Mouse (Mus musculus) MEL (cell line): Measurements from ENCODE around the gene Ifi35. TPM values are rescaled to one million over a fixed set of nuclear protein-coding genes. Genes with fewer than 3 reads are reported as not detected.

Experiments used
- DNase-seq: peaks from one replicate; pipeline ENCODE4 v3.0.0; 2011; ENCODE audit warnings: low read depth, low spot score
- H3K27ac ChIP-seq: 2 replicates; pipeline ENCODE4 v1.5.1; 2012; ENCODE audit warnings: low read depth, mild to moderate bottlenecking, control low read depth, low read length, moderate library complexity; ENCODE audit not compliant: control insufficient read depth
- H3K27me3 ChIP-seq, 2 experiments: fragments of 150-350 bp in 1 of 2; sonication (generic) in 1 of 2; 2 replicates each; pipeline ENCODE4 v1.6.1; 2012; ENCODE audit warnings: low read length in 2 of 2, mild to moderate bottlenecking in 2 of 2, improper control_type of control experiment in 1 of 2, moderate library complexity in 1 of 2; ENCODE audit not compliant: insufficient read depth in 2 of 2, control insufficient read depth in 1 of 2
- H3K36me3 ChIP-seq, 2 experiments: 2 replicates each; pipeline ENCODE4 v1.6.1; 2012 to 2014; ENCODE audit warnings: low read length in 2 of 2, improper control_type of control experiment in 1 of 2, inconsistent platforms in 1 of 2, mild to moderate bottlenecking in 1 of 2; ENCODE audit not compliant: insufficient read depth in 2 of 2, control insufficient read depth in 1 of 2
- H3K4me1 ChIP-seq, 2 experiments: fragments of 150-350 bp in 1 of 2; sonication (generic) in 1 of 2; 2 replicates each; pipeline ENCODE4 v1.6.1; 2012; ENCODE audit warnings: low read length in 2 of 2, improper control_type of control experiment in 1 of 2, mild to moderate bottlenecking in 1 of 2; ENCODE audit not compliant: insufficient read depth in 2 of 2, control insufficient read depth in 1 of 2
- H3K4me3 ChIP-seq, 2 experiments: fragments of 150-350 bp in 1 of 2; sonication (generic) in 1 of 2; 2 replicates each; pipeline ENCODE4 v1.5.1; 2012; ENCODE audit warnings: low read depth in 2 of 2, low read length in 2 of 2, mild to moderate bottlenecking in 2 of 2, moderate library complexity in 2 of 2, control low read depth in 1 of 2, improper control_type of control experiment in 1 of 2; ENCODE audit not compliant: control insufficient read depth in 1 of 2, insufficient read depth in 1 of 2
- H3K79me2 ChIP-seq: 2 replicates; pipeline ENCODE4 v1.6.1; 2012; ENCODE audit warnings: mild to moderate bottlenecking, low read length, moderate library complexity; ENCODE audit not compliant: control insufficient read depth, poor library complexity, insufficient read depth
- H3K9ac ChIP-seq: 2 replicates; pipeline ENCODE4 v1.6.1; 2012; ENCODE audit warnings: low read depth, mild to moderate bottlenecking, control low read depth, low read length, moderate library complexity; ENCODE audit not compliant: control insufficient read depth, poor library complexity, severe bottlenecking
- H3K9me3 ChIP-seq: fragments of 150-350 bp; sonication (generic); replicated peaks from 2 replicates; pipeline ENCODE4 v1.6.1; 2012; ENCODE audit warnings: mild to moderate bottlenecking, low read length, improper control_type of control experiment, moderate library complexity; ENCODE audit not compliant: insufficient read depth
- BHLHE40 ChIP-seq: IDR thresholded peaks from 2 replicates; pipeline ENCODE4 v1.6.1; 2012; ENCODE audit warnings: low read depth, mild to moderate bottlenecking, inconsistent platforms, low read length, improper control_type of control experiment, borderline replicate concordance
- CHD1 ChIP-seq: IDR thresholded peaks from 2 replicates; pipeline ENCODE4 v1.6.1; 2012; ENCODE audit warnings: low read depth, mild to moderate bottlenecking, inconsistent platforms, low read length, improper control_type of control experiment
- CHD2 ChIP-seq: IDR thresholded peaks from 2 replicates; pipeline ENCODE4 v1.6.1; 2011; ENCODE audit warnings: low read length, improper control_type of control experiment
- CTCF ChIP-seq, 3 experiments: IDR thresholded peaks in 2 of 3; conservative IDR thresholded peaks in 1 of 3; 2 replicates each; pipeline ENCODE4 v1.5.1; 2011 to 2012; ENCODE audit warnings: low read length in 3 of 3, low read depth in 2 of 3, mild to moderate bottlenecking in 2 of 3, improper control_type of control experiment in 1 of 3, inconsistent platforms in 1 of 3, mixed read lengths in 1 of 3, moderate library complexity in 1 of 3; ENCODE audit not compliant: control insufficient read depth in 1 of 3, insufficient read depth in 1 of 3, poor library complexity in 1 of 3, severe bottlenecking in 1 of 3
- ELF1 ChIP-seq: IDR thresholded peaks from 2 replicates; pipeline ENCODE4 v1.6.1; 2014; ENCODE audit warnings: low read depth, mild to moderate bottlenecking, inconsistent platforms, low read length, improper control_type of control experiment, moderate library complexity
- GABPA ChIP-seq: IDR thresholded peaks from 2 replicates; pipeline ENCODE4 v1.6.1; 2012; ENCODE audit warnings: low read depth, mild to moderate bottlenecking, inconsistent platforms, low read length, improper control_type of control experiment, moderate library complexity
- GATA1 ChIP-seq: IDR thresholded peaks from 2 replicates; pipeline ENCODE4 v1.6.1; 2011; ENCODE audit warnings: low read depth, low read length, improper control_type of control experiment
- HCFC1 ChIP-seq: IDR thresholded peaks from 2 replicates; pipeline ENCODE4 v1.6.1; 2012; ENCODE audit warnings: low read depth, mild to moderate bottlenecking, inconsistent platforms, low read length, improper control_type of control experiment, moderate library complexity
- KAT2A ChIP-seq: conservative IDR thresholded peaks from 2 replicates; pipeline ENCODE4 v1.6.1; 2012; ENCODE audit warnings: low read depth, low read length, improper control_type of control experiment, inconsistent platforms
- MAFK ChIP-seq: IDR thresholded peaks from 2 replicates; pipeline ENCODE4 v1.6.1; 2011; ENCODE audit warnings: low read depth, mild to moderate bottlenecking, low read length, improper control_type of control experiment, borderline replicate concordance
- MAX ChIP-seq: IDR thresholded peaks from 2 replicates; pipeline ENCODE4 v1.6.1; 2011; ENCODE audit warnings: low read length, improper control_type of control experiment
- NELFE ChIP-seq: IDR thresholded peaks from 2 replicates; pipeline ENCODE4 v1.6.1; 2011; ENCODE audit warnings: low read depth, low read length, improper control_type of control experiment
- NRF1 ChIP-seq: IDR thresholded peaks from 2 replicates; pipeline ENCODE4 v1.6.1; 2014; ENCODE audit warnings: low read depth, mild to moderate bottlenecking, inconsistent platforms, low read length, improper control_type of control experiment, moderate library complexity; ENCODE audit not compliant: poor library complexity, insufficient read depth, severe bottlenecking
- POLR2A ChIP-seq, 2 experiments: IDR thresholded peaks; 2 replicates each; pipeline ENCODE4 v1.6.1; 2011 to 2012; ENCODE audit warnings: low read length in 2 of 2, mild to moderate bottlenecking in 2 of 2, control low read depth in 1 of 2, improper control_type of control experiment in 1 of 2, low read depth in 1 of 2, moderate library complexity in 1 of 2; ENCODE audit not compliant: control insufficient read depth in 1 of 2, insufficient read depth in 1 of 2, poor library complexity in 1 of 2
- RAD21 ChIP-seq: IDR thresholded peaks from 2 replicates; pipeline ENCODE4 v1.6.1; 2011; ENCODE audit warnings: mild to moderate bottlenecking, low read depth, low read length, improper control_type of control experiment
- SIN3A ChIP-seq: IDR thresholded peaks from 2 replicates; pipeline ENCODE4 v1.6.1; 2012; ENCODE audit warnings: low read length, improper control_type of control experiment, inconsistent platforms
- TCF12 ChIP-seq: IDR thresholded peaks from 2 replicates; pipeline ENCODE4 v1.6.1; 2014; ENCODE audit warnings: low read depth, mild to moderate bottlenecking, inconsistent platforms, low read length, improper control_type of control experiment, moderate library complexity
- USF2 ChIP-seq, 2 experiments: IDR thresholded peaks; 2 replicates each; pipeline ENCODE4 v1.6.1; 2011 to 2012; ENCODE audit warnings: improper control_type of control experiment in 2 of 2, low read length in 2 of 2, borderline replicate concordance in 1 of 2, inconsistent platforms in 1 of 2, low read depth in 1 of 2, mild to moderate bottlenecking in 1 of 2; ENCODE audit not compliant: insufficient read depth in 1 of 2
- polyA plus RNA-seq, 2 experiments: library from polyadenylated mRNA; stranded (reverse) in 1 of 2; unstranded in 1 of 2; fragments of >175 nt in 1 of 2; fragments of >200 nt in 1 of 2; gene quantifications; 2 replicates each; pipeline versions ENCODE4 v1.2.1 to v1.2.4; 2012; ENCODE audit warnings: low replicate concordance in 2 of 2, low read depth in 1 of 2; ENCODE audit not compliant: insufficient read length in 2 of 2, insufficient read depth in 1 of 2, missing spikeins in 1 of 2
- total RNA-seq: library from RNA; depleted of rRNA; stranded (reverse); fragments of 300-350 nt; gene quantifications from 2 replicates; pipeline ENCODE4 v1.2.3, GENCODE M21; 2012

The Ifi35 gene
- total and polyA plus RNA-seq, 3 experiments = 35.5 to 146 (median 64.4) TPM

- TF ChIP-seq NRF1 (peak; percentile 55), MAFK (no peak; the same call in 1 of the 2 replicates), ELF1 (peak; percentile 100), GATA1 (no peak), GABPA (peak; percentile 29; the same call in 1 of the 2 replicates), HCFC1 (peak; percentile 96), TCF12 (peak; percentile 85), NELFE (peak; percentile 99), CTCF (IDR thresholded peaks at IDR 0.05 in 2 of 3, conservative IDR thresholded peaks at IDR 0.05 in 1 of 3; ENCODE audit: control insufficient read depth in 1 of 3, insufficient read depth in 1 of 3, low read depth in 2 of 3, low read length in 3 of 3, poor library complexity in 1 of 3, severe bottlenecking in 1 of 3) (peak; percentile 52 to 91 (median 78)), RAD21 (peak; percentile 59), KAT2A (peak; percentile 99), POLR2A (IDR thresholded peaks at IDR 0.05; ENCODE audit: control insufficient read depth in 1 of 2, insufficient read depth in 1 of 2, low read depth in 1 of 2, low read length in 2 of 2, poor library complexity in 1 of 2) (peak; percentile 94 to 98), BHLHE40 (peak; percentile 50; the same call in 1 of the 2 replicates), USF2 (IDR thresholded peaks at IDR 0.05; ENCODE audit: borderline replicate concordance in 1 of 2, insufficient read depth in 1 of 2, low read depth in 1 of 2, low read length in 2 of 2) (no peak), MAX (peak; percentile 96), SIN3A (peak; percentile 99), CHD2 (peak; percentile 92), CHD1 (no peak)
Observed at GRCm38 (mm10) chr11:101442127-101442693, 6.0 kb upstream of the Ifi35 start, which contains the start of gene Rpl27 (continued).

GRCm38 (mm10) chr11:101442760-101443159 lies 5.4 kb upstream of the Ifi35 start:
- H3K4me1 ChIP-seq = peaks cover 4 to 16% of the 10 kb centered on the region in 2 experiments; a peak in 3 of 4 replicates
- H3K36me3 ChIP-seq = peaks cover 19 to 20% of the 10 kb centered on the region in 2 experiments
- H3K79me2 ChIP-seq = peaks cover 29% of the 10 kb centered on the region
- TF ChIP-seq POLR2A (IDR thresholded peaks at IDR 0.05; ENCODE audit: control insufficient read depth in 1 of 2, insufficient read depth in 1 of 2, low read depth in 1 of 2, low read length in 2 of 2, poor library complexity in 1 of 2) (0 out of 4 replicates have a peak, but pooled peaks of 1 of the 2 experiments have one; percentile 2), CTCF (IDR thresholded peaks at IDR 0.05 in 2 of 3, conservative IDR thresholded peaks at IDR 0.05 in 1 of 3; ENCODE audit: control insufficient read depth in 1 of 3, insufficient read depth in 1 of 3, low read depth in 2 of 3, low read length in 3 of 3, poor library complexity in 1 of 3, severe bottlenecking in 1 of 3) (no peak)
- peak overlapping the region; percentile 89 to 93 for H3K4me3 ChIP-seq
- peak; percentile 64 for DNase-seq
- no peaks in the 10 kb centered on the region for H3K27me3 ChIP-seq
- H3K9me3 ChIP-seq = no peaks in the 10 kb centered on the region
- H3K27ac ChIP-seq = peak overlapping the region; percentile 81
- peak overlapping the region; percentile 91 for H3K9ac ChIP-seq
